Mouse (Mus musculus) cerebellum, adult 8-10 months (tissue): Measurements from ENCODE around the gene Cd8b1.

ENCODE experiments used
- DNase-seq: peaks from one replicate; pipeline ENCODE4 v3.0.0; 2022

Gene Cd8b1

DNA sequence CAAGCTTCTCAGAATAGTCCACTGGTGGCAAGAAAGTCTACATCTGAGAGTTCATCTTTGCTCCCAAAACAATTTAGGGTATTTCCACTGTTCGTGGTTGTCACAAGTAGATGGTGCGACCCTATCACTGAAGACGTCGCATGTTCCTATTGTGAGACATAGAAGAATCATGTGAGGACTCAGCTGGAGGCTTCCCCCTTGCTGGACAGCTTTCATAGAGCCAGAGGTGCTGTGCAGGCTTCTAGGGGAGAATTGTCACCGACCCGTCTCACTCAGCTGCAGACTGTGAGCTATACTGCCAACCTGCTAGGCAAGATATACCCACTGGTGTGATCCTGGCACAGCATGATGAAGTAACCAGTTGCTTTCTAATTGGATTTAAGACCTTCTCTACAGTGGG lies 29.6 kb downstream of the Cd8b1 start:
- DNase-seq, result no peak

DNA sequence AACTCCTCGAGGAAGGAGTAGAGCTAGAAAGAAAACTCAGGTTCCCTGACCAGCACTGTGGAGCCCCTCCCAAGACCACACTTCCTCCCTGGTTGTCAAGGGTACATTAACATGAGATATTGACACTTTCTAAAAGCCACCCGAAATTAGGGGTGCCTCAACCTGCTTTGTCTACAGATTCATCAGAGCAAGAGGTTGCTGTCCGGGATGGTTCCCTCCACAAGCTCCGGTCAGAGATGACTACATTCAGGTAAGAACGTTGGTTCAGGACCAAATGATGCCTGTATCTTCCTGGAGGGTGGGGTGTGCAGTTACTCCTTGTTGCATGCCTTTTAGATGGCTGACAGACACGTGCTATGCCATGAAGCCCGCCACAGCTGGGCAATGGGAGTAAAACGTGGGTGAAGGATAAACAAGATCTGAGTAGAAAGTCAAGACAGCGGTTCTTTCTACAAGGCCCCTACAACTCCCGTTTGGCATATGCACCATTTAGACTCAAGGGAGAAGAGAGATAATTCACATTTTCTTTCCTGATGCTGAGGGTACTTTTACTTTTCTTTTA lies 30.4 kb downstream of the Cd8b1 start:
- DNase-seq, result no peak

DNA sequence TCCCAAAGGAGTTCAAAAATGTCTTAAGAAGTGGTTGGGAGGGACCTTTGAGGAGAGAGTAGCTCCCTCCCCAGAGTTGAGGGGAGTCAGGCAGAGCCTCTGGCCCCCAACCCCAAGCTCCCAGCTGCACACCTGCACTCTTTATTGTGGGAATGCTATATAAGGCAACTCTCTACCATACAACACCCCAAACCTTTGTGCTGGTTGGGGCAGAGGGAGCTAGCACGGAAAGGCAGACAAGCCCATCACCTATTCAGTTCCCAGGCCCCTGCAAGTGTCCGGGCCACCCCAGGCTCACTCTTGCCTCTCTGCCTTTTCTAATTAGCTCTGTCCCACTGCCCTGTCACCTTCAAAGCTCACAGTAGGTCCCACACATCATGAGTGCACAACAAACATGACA lies 31.1 kb downstream of the Cd8b1 start:
- no peak for DNase-seq

DNA sequence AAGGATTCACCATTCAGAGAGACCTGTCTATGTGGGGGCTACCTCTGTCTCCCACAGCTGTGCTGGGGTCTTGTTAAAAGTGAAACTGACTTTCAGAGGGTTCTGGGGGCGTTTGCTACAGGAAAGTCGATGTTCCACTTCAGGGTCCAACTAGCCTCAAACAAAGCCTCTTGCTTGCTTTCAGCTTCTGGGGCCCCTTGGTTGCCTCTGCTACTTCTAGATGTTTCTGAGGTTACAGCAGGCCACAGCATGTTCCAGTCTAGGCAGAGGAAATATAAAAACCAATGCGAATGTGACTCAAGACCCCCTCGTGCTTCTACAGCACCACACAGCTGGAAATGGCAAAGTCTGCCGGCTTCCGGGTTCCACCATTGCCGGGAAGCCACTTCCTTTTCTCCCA lies 34.9 kb downstream of the Cd8b1 start:
- no peak for DNase-seq

DNA sequence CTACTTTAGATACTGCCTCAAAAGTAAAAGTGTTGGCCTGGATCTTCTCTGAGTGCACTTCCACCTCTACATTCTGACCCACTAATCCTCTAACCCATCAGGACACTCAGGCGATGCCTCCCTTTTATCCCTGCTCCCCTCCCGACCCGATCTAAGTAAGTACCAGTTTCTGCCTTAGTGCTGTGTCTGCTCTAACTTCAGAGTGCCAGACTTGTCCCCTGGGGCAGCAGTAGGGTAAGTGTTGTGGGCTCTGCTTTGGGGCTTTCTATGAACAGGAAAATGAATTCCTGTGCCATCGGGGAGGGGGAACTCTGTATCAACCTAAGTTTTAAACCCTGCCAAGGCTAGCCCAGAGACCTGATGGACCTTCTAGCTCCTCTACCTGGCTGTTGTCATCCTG lies 37.6 kb downstream of the Cd8b1 start:
- no peak for DNase-seq

DNA sequence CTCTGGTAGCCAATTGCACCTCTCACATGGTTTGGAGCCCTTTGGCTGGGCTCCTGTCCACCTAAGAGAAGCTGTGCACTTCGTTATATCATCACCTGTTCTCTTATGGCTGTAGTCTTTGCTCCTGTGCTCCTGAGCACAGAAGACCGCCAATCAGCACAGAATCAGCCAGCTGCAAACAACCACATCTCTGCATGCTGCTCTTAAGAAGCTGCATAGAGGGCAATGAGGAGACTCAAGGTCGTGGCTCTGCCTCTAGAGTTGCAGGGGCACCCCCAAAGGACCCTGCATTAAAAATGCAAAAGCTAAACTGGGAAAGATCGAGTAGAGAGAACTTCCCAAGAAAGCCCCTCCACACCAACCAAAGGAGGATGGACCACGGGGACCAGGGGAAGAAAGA lies 38.2 kb downstream of the Cd8b1 start:
- no peak for DNase-seq

DNA sequence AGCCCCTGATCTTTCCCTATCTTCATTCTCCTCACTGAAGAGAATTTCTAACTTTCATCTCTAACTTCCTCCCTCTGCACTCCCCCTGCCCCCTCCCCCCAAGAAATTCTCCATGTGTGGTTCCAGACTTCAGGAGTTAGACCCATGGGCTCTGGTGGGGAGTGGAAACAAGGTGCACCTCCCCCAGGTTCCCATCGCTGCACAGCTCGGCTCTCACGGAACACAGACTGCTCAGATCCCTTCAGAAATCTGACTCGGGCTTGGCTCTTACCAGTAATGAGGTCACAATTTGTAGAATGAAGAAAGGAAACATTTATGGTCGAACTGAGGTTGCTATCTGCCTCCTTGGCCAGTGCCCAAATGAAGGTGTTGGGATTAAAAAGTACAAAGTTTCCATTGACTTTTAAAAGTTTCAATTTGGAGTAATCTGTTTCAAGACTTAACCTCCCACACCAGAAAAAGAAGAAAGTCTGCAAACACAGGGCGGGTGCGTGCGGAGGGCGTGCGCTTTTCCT lies 38.6 kb downstream of the Cd8b1 start:
- DNase-seq, result no peak

DNA sequence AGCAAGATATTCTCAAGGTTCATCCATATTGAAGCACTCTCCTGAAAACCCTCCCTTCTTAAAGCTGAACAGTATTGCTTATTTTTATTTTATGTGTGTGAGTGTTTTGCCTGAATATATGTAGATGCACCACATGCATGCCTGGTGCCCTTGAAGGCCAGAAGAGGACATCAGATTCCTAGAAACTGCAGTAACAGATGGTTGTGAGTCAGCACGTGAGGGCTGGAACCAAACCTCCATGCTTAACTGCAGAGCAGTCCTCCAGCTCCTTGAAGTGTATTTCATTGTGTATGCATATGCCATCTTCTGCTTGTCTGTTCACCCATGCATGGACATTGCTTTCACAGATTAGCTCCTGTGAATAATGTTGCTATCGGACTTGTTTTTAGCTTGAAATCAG lies 41.4 kb downstream of the Cd8b1 start:
- DNase-seq, result no peak

DNA sequence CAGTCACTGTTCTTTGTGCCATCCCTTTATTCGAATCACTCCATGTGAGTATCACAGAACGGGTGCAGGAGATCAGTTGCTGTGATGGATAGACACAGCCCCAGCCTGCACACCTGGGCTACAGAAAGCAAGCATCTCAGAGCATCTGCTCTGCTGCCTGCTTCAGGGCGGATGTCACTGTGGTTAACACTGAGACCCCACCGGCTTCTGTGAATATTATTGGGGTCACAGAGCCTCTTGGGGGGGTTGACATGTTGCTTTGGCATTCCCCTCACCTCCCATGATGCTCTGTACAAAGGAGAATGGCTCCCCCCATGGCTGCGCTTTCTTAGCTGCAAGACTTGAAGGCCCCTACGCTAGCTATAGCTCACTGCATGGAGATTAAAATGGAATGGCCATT lies 46.8 kb downstream of the Cd8b1 start:
- no peak for DNase-seq

DNA sequence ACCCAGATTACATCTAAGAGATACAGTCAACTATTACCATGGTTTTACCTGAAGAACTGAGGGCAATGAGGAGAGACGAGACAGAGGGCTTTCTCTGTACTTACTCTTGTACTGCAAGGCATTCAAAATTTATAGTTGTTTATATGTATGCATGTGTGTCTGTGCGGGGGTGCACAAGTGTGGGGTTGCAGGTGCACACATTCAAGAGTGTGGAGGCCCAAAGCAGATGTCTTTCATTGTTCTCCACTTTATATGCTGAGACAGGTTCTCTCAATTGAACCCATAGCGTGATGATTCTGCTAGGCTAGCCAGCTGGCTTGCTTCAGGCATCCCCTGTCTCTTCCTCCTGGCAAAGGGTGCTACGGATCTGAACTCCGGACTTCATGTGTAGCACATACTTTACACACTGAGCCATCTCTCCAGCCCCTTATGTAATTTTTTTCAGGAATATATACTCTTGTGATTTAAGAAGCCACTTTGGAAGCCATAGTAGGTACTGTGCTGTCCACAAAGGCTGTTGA lies 48.6 kb downstream of the Cd8b1 start:
- DNase-seq, result no peak

DNA sequence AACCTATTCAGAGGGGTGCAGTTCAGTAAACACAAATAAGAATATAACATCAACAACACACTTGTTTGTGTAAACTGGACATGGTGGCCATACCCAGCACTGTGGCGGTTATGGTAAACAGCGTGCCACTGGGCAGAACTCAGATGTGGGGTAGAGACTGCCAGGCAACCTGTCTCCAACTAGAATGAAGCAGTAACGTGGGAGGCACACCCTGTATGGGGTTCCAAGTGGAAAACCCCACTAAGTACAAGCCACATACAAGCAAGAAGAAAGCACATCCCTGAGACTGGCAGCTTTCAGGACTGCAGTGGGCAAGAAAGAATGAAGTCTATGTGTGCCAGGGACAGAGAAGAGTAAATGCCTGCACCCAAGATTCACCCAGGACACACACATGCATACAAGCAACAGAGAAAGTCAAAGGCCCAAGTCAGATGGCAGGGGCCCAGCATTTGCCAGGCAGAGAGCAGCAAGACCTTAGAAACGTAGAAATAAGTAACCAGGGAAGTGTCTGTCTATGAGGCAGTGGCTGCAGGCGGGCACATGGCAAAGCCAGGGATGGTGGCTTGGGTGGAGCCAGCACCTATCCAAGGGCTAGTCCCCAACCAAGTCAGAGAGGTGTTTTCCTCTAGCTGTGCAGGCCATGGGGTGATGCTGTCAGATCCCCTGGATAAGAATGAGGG lies 49.6 kb downstream of the Cd8b1 start:
- DNase-seq, result no peak

DNA sequence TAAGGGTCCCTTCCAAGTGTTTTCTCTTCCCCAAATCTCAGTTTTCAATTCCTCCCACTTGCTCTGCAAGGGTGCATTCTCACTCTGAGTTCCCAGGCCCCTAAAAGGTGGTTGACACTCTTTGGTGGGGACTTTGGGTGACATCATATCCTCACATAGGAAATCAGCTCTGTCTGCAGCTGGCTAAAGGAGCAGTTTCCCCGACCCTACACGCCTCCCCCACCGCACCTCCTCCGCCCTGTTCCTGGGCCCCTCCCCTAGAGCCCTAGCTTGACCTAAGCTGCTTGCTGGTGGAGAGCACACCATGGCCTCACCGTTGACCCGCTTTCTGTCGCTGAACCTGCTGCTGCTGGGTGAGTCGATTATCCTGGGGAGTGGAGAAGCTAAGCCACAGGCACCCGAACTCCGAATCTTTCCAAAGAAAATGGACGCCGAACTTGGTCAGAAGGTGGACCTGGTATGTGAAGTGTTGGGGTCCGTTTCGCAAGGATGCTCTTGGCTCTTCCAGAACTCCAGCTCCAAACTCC lies 50.7 kb downstream of the Cd8b1 start, which contains the start of gene Cd8a:
TSS of gene Cd8a (plus strand) at position 179 of the 527 bp plus-strand sequence.
- no peak for DNase-seq

DNA sequence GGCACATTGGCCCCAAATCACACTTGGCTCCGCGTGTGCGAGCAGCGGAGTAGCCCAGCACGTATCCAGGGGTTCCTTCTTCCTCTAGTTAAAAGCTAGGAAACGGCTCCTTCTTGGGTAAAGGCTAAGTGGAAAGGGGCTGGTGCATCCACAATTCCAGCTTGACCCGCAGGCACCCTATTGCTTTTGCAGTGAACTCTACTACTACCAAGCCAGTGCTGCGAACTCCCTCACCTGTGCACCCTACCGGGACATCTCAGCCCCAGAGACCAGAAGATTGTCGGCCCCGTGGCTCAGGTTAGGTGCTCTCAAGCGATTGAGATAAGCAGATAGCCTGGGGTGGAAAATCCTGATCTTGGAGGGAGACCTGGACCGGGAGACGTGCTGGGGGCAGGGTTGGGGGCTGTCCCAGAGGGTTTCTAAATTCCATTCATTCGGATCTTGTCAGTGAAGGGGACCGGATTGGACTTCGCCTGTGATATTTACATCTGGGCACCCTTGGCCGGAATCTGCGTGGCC lies 51.8 kb downstream of the Cd8b1 start:
- no peak for DNase-seq

DNA sequence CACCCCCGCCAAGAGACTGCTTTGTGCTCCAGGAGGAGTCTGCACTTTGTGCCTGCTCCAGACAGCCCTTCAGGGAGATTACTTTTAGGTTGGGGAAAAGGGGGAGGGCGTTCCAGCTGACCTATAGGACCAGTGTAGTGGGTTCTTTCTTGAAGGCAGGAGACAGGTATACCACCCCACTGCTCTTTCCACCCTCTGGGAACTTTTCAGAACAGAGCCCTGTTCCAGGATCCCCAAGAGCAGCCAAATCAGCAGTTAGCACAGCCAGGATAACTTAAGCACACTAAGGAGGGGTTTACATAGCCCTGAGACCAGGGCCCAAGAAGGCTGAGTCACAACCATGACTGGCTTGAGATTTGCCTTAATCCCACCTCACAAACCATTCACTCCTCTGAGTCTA lies 52.3 kb downstream of the Cd8b1 start:
- no peak for DNase-seq

DNA sequence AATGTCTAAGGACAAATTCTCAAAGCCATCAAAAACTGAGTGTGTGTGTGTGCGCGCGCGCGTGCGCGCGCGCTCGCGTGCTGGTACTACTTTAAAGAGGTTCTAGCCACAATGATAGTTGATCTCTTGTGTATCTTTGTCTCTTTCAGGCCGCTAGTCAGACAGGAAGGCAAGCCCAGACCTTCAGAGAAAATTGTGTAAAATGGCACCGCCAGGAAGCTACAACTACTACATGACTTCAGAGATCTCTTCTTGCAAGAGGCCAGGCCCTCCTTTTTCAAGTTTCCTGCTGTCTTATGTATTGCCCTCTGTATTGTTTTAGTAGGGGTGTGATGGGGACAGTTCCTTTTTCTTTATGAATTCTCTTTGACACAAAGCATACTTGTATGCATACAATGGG lies 54.1 kb downstream of the Cd8b1 start:
- no peak for DNase-seq

DNA sequence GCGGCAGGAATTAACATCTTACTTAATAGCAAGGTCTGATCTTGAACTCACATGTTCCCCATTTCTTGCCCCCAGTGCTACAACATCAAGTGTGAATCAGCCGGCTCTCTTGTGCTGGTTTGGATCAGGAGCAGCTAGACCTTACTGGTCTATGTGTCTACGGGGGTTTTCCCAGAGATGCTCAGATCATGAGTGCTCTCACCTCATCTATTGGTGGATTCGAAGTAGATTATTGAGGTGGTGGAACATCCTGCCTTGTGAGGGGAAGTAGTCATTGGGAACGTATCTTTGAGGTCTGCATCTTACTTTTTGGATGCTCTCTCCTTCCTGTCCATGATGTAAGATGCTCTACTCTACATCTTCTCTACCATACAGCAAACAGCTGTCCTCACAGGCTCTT lies 59.1 kb downstream of the Cd8b1 start:
- DNase-seq, result no peak
